In the genomic region with DNA sequence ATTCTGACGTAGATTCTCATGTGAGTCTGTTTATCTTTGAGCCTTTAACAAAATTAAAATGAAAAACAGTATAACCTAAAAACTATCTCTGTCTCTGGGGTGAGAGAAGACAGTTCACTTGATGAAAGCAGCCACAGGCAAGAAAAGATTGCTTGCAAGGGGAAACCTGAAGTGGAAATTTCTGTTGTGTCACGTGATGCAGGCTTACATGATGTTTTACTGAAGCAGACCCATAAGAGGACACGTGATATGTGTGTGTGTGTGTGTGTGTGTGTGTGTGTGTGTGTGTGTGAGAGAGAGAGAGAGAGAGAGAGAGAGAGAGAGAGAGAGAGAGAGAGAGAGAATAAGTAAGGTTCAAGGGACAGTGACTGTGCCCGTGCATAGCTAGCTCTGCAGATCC, we compare ENCODE assay signal across 15 mouse cellular contexts.
"Had no signal": no experiment of that assay in that cellular context is flagged by ENCODE, and none has a peak within 500 bp of the region (broad histone marks: within the 10 kb centered on the region; RNA-seq: fewer than 3 reads in every experiment).

No protein-coding gene starts in this region.

- H3K9me3 ChIP-seq: neural tube, embryonic 12.5 days; neural tube, embryonic 13.5 days; neural tube, embryonic 15.5 days; stomach, embryonic 15.5 days had no signal

- DNase-seq: retina, postnatal 1 day; right cerebral cortex, postnatal 14 days; right cerebral cortex, postnatal 25 days; right cerebral cortex, postnatal 4 days; spleen, adult 18-20 months; thymus, adult 18-20 months; thymus, adult 2 months; thymus, postnatal 25 days; thymus, postnatal 36 days; thymus, postnatal 4 days had no signal

- H3K36me3 ChIP-seq: neural tube, embryonic 12.5 days; neural tube, embryonic 13.5 days; neural tube, embryonic 15.5 days; stomach, embryonic 15.5 days had no signal

- H3K27me3 ChIP-seq: neural tube, embryonic 12.5 days; neural tube, embryonic 13.5 days; neural tube, embryonic 15.5 days; stomach, embryonic 15.5 days had no signal

- H3K9ac ChIP-seq: neural tube, embryonic 12.5 days; neural tube, embryonic 13.5 days; neural tube, embryonic 15.5 days; stomach, embryonic 15.5 days had no signal

- H3K4me1 ChIP-seq: neural tube, embryonic 12.5 days; neural tube, embryonic 13.5 days; stomach, embryonic 15.5 days had no signal

- H3K27ac ChIP-seq: neural tube, embryonic 12.5 days; neural tube, embryonic 13.5 days; neural tube, embryonic 15.5 days; stomach, embryonic 15.5 days; stomach, postnatal 0 days had no signal

- H3K4me3 ChIP-seq: neural tube, embryonic 12.5 days; neural tube, embryonic 13.5 days; neural tube, embryonic 15.5 days; stomach, embryonic 15.5 days had no signal

- H3K4me2 ChIP-seq: neural tube, embryonic 12.5 days; neural tube, embryonic 13.5 days; neural tube, embryonic 15.5 days; stomach, embryonic 15.5 days had no signal
